Mouse (Mus musculus): Measurements from ENCODE around the gene Tsr3.

GRCm38 (mm10) chr17:25275833-25276232, 35.9 kb downstream of the Tsr3 start:
- no peak for TF ChIP-seq CTCF (IDR thresholded peaks at IDR 0.05; ENCODE audit: low read depth, low read length)
- no peak for TF ChIP-seq POLR2A (IDR thresholded peaks at IDR 0.05; ENCODE audit: extremely low read depth, insufficient read depth, low read length)

Measured in liver, adult 2 months (tissue).